ENCODE assay signal across 10 mouse cellular contexts in genomic region chr10:95117041-95117730, GRCm38 (mm10).
DNase-seq lines count a peak whose midpoint lies in the region; ATAC-seq lines count a peak whose summit lies in the region.
"Had no signal": no experiment of that assay in that cellular context is flagged by ENCODE, and none has a peak within 500 bp of the region (broad histone marks: within the 10 kb centered on the region; RNA-seq: fewer than 3 reads in every experiment).

No protein-coding gene starts in this region.

- H3K36me3 ChIP-seq in kidney, embryonic 14.5 days (ENCODE audit: control insufficient read depth, insufficient read depth, low read length): no peaks in the 10 kb centered on the region
- H3K36me3 ChIP-seq in hindbrain, embryonic 13.5 days: no peaks in the 10 kb centered on the region
- H3K36me3 ChIP-seq: liver, embryonic 15.5 days had no signal

- 0 out of 2 replicates have a peak, but pooled peaks cover 4% of the 10 kb centered on the region for H3K4me1 ChIP-seq in kidney, embryonic 14.5 days (ENCODE audit: control insufficient read depth, insufficient read depth, low read length)
- no peaks in the 10 kb centered on the region for H3K4me1 ChIP-seq in hindbrain, embryonic 13.5 days (replicated peaks)
- H3K4me1 ChIP-seq: liver, embryonic 15.5 days had no signal

- no peaks in the 10 kb centered on the region for H3K9me3 ChIP-seq in kidney, embryonic 14.5 days (ENCODE audit: control insufficient read depth, low read length)
- H3K9me3 ChIP-seq in hindbrain, embryonic 13.5 days: no peaks in the 10 kb centered on the region
- H3K9me3 ChIP-seq: liver, embryonic 15.5 days had no signal

- H3K4me2 ChIP-seq in kidney, embryonic 14.5 days (replicated peaks; ENCODE audit: low read depth, low read length): no peak overlapping the region
- H3K4me2 ChIP-seq in hindbrain, embryonic 13.5 days: no peak overlapping the region
- H3K4me2 ChIP-seq: liver, embryonic 15.5 days had no signal

- no peak overlapping the region for H3K4me3 ChIP-seq in kidney, embryonic 14.5 days (ENCODE audit: low read length)
- H3K4me3 ChIP-seq in hindbrain, embryonic 13.5 days: no peak overlapping the region
- H3K4me3 ChIP-seq: liver, embryonic 15.5 days had no signal

- WGBS in kidney, embryonic 14.5 days: 70% methylated on average over 6 of the region's 6 CpGs
- WGBS in hindbrain, embryonic 13.5 days: 82% methylated on average over 6 of the region's 6 CpGs

- peak; percentile 54 for DNase-seq in kidney, adult 11 months
- DNase-seq in heart, postnatal 4 days: peak; percentile 71
- peak; percentile 26 for DNase-seq in lung, postnatal 25 days (ENCODE audit: low spot score)
- DNase-seq in thymus, postnatal 14 days: no peak
- no peak for DNase-seq in thymus, postnatal 0 days (ENCODE audit: low spot score)
- DNase-seq: retina, postnatal 1 day had no signal

- no peak overlapping the region for H3K27ac ChIP-seq in kidney, embryonic 14.5 days (ENCODE audit: low read depth, low read length)
- H3K27ac ChIP-seq in hindbrain, embryonic 13.5 days: no peak overlapping the region
- H3K27ac ChIP-seq: liver, embryonic 15.5 days had no signal

- no peak for ATAC-seq in kidney, embryonic 14.5 days (ENCODE audit: low FRiP score, low TSS enrichment)
- peak; percentile 3; the same call in 1 of the 2 replicates for ATAC-seq in common myeloid progenitor, adult 5-6 weeks (replicated peaks; ENCODE audit: low read depth, poor library complexity, severe bottlenecking)
- no peak for ATAC-seq in hindbrain, embryonic 13.5 days (ENCODE audit: low FRiP score)

- H3K9ac ChIP-seq in kidney, embryonic 14.5 days (ENCODE audit: low read depth, low read length): no peak overlapping the region
- H3K9ac ChIP-seq in hindbrain, embryonic 13.5 days: no peak overlapping the region
- H3K9ac ChIP-seq: liver, embryonic 15.5 days had no signal

- H3K27me3 ChIP-seq in kidney, embryonic 14.5 days (ENCODE audit: control insufficient read depth, insufficient read depth, low read length): no peaks in the 10 kb centered on the region
- no peaks in the 10 kb centered on the region for H3K27me3 ChIP-seq in hindbrain, embryonic 13.5 days
- H3K27me3 ChIP-seq: liver, embryonic 15.5 days had no signal

Comparison
In these comparisons a context has a peak if more than half of its experiments do, and no peak if none do; other contexts are left out.
1. DNase-seq: peak in kidney, adult 11 months (single experiment), heart, postnatal 4 days (single experiment) and lung, postnatal 25 days (single experiment); none in thymus, postnatal 14 days (single experiment) and thymus, postnatal 0 days (single experiment).